Mouse (Mus musculus): ENCODE measurements at regions not wholly inside any gene's neighbourhood (a gene's known extent, or its start where the extent isn't known, plus 50 kb on each side); places are given as distances from the start of the nearest gene placed in this dataset.

GRCm38 (mm10) chr16:24219691-24220090 is 173.6 kb upstream of the Lpp start:
- DNase-seq (ENCODE audit: low spot score in 2 of 2), result no peak

GRCm38 (mm10) chr16:24218850-24219185 is 174.5 kb upstream of the Lpp start:
- no peak for DNase-seq (ENCODE audit: low spot score in 2 of 2)
- intact Hi-C loops (cut with DNase I), result no loop called here

More at GRCm38 (mm10) chr16:24219691-24220090, 173.6 kb upstream of the Lpp start:
- intact Hi-C loops (cut with DNase I), result no loop called here

- intact Hi-C loops (cut with DNase I), result no loop called here
- DNase-seq (ENCODE audit: low spot score in 2 of 2), result no peak
Observed at GRCm38 (mm10) chr16:24218162-24218849, 175.0 kb upstream of the Lpp start.

- intact Hi-C loops (cut with DNase I), result no loop called here
- DNase-seq (ENCODE audit: low spot score in 2 of 2), result no peak
Observed at GRCm38 (mm10) chr16:24216828-24217227, 176.5 kb upstream of the Lpp start.

- no peak for DNase-seq (ENCODE audit: low spot score in 2 of 2)
- intact Hi-C loops (cut with DNase I), result no loop called here
Observed at GRCm38 (mm10) chr16:24215353-24215752, 178.0 kb upstream of the Lpp start.

GRCm38 (mm10) chr16:24213577-24213976 is 179.7 kb upstream of the Lpp start:
- DNase-seq (ENCODE audit: low spot score in 2 of 2), result no peak

GRCm38 (mm10) chr16:24212702-24213101 is 180.6 kb upstream of the Lpp start:
- intact Hi-C loops (cut with DNase I), result no loop called here
- DNase-seq (ENCODE audit: low spot score in 2 of 2), result no peak

More at GRCm38 (mm10) chr16:24213577-24213976, 179.7 kb upstream of the Lpp start:
- intact Hi-C loops (cut with DNase I), result no loop called here

GRCm38 (mm10) chr16:24211588-24211987 is 181.7 kb upstream of the Lpp start:
- DNase-seq (ENCODE audit: low spot score in 2 of 2), result no peak

GRCm38 (mm10) chr16:24208876-24209275 is 184.4 kb upstream of the Lpp start:
- intact Hi-C loops (cut with DNase I), result no loop called here
- no peak for DNase-seq (ENCODE audit: low spot score in 2 of 2)

More at GRCm38 (mm10) chr16:24211588-24211987, 181.7 kb upstream of the Lpp start:
- intact Hi-C loops (cut with DNase I), result no loop called here

GRCm38 (mm10) chr16:24208118-24208517 is 185.2 kb upstream of the Lpp start:
- DNase-seq (ENCODE audit: low spot score in 2 of 2), result no peak
- intact Hi-C loops (cut with DNase I), result no loop called here

- no peak for DNase-seq (ENCODE audit: low spot score in 2 of 2)
- intact Hi-C loops (cut with DNase I), result no loop called here
Observed at GRCm38 (mm10) chr16:24207056-24207455, 186.3 kb upstream of the Lpp start.

- DNase-seq (ENCODE audit: low spot score in 2 of 2), result no peak
- intact Hi-C loops (cut with DNase I), result no loop called here
Observed at GRCm38 (mm10) chr16:24206461-24206861, 186.8 kb upstream of the Lpp start.

GRCm38 (mm10) chr16:24205594-24205993 is 187.7 kb upstream of the Lpp start:
- intact Hi-C loops (cut with DNase I), result no loop called here
- DNase-seq (ENCODE audit: low spot score in 2 of 2), result no peak

- no peak for DNase-seq (ENCODE audit: low spot score in 2 of 2)
- intact Hi-C loops (cut with DNase I), result no loop called here
Observed at GRCm38 (mm10) chr16:24204064-24204730, 189.1 kb upstream of the Lpp start.

GRCm38 (mm10) chr16:24202653-24203052 is 190.7 kb upstream of the Lpp start:
- intact Hi-C loops (cut with DNase I), result no loop called here
- no peak for DNase-seq (ENCODE audit: low spot score in 2 of 2)

- DNase-seq (ENCODE audit: low spot score in 2 of 2), result no peak
- intact Hi-C loops (cut with DNase I), result no loop called here
Observed at GRCm38 (mm10) chr16:24201455-24201854, 191.9 kb upstream of the Lpp start.

- DNase-seq (ENCODE audit: low spot score in 2 of 2), result no peak
- intact Hi-C loops (cut with DNase I), result no loop called here
Observed at GRCm38 (mm10) chr16:24200200-24200599, 193.1 kb upstream of the Lpp start.

GRCm38 (mm10) chr16:24199408-24200167 is 193.7 kb upstream of the Lpp start:
- intact Hi-C loops (cut with DNase I), result no loop called here
- DNase-seq (ENCODE audit: low spot score in 2 of 2), result no peak

- intact Hi-C loops (cut with DNase I), result no loop called here
- DNase-seq (ENCODE audit: low spot score in 2 of 2), result no peak
Observed at GRCm38 (mm10) chr16:24198291-24198690, 195.0 kb upstream of the Lpp start.

- no peak for DNase-seq (ENCODE audit: low spot score in 2 of 2)
Observed at GRCm38 (mm10) chr16:24197618-24198017, 195.7 kb upstream of the Lpp start.

GRCm38 (mm10) chr16:24193945-24194344 is 199.4 kb upstream of the Lpp start:
- intact Hi-C loops (cut with DNase I), result no loop called here
- DNase-seq (ENCODE audit: low spot score in 2 of 2), result no peak

More at GRCm38 (mm10) chr16:24197618-24198017, 195.7 kb upstream of the Lpp start:
- intact Hi-C loops (cut with DNase I), result no loop called here

Data from left cerebral cortex, postnatal 36 days (tissue).